Mouse (Mus musculus) embryonic facial prominence, embryonic 14.5 days (tissue): ENCODE data around the gene Mgat4c. TPM values are rescaled to one million over a fixed set of nuclear protein-coding genes. Genes with fewer than 3 reads are reported as not detected.

Experiments used
- ATAC-seq: fragments of 200-750 bp; cut with Nextera tagmentation; 2 replicates; pipeline ENCODE4 v1.8.0; 2017; ENCODE audit warnings: low read depth, moderate number of reproducible peaks, moderate TSS enrichment
- DNase-seq: peaks from one replicate; pipeline ENCODE4 v3.0.0-alpha.2; 2015; ENCODE audit warnings: low spot score
- H3K27ac ChIP-seq: fragments of 300-500 bp; sonication (generic); replicated peaks from 2 replicates; pipeline ENCODE4 v1.5.1; 2014; ENCODE audit warnings: low read depth, mild to moderate bottlenecking, low read length, moderate library complexity
- H3K27me3 ChIP-seq: fragments of 300-500 bp; sonication (generic); replicated peaks from 2 replicates; pipeline ENCODE4 v1.6.1; 2014; ENCODE audit warnings: low read length; ENCODE audit not compliant: control insufficient read depth, insufficient read depth
- H3K36me3 ChIP-seq: fragments of 300-500 bp; sonication (generic); 2 replicates; pipeline ENCODE4 v1.6.1; 2014; ENCODE audit warnings: low read length, mixed read lengths; ENCODE audit not compliant: control insufficient read depth, insufficient read depth
- H3K4me1 ChIP-seq: fragments of 300-500 bp; sonication (generic); 2 replicates; pipeline ENCODE4 v1.6.1; 2014; ENCODE audit warnings: antibody characterized with exemption, low read length; ENCODE audit not compliant: control insufficient read depth, insufficient read depth
- H3K4me2 ChIP-seq: fragments of 300-500 bp; sonication (generic); 2 replicates; pipeline ENCODE4 v1.6.1; 2014; ENCODE audit warnings: low read depth, mild to moderate bottlenecking, low read length, moderate library complexity, mixed read lengths
- H3K4me3 ChIP-seq: fragments of 300-500 bp; sonication (generic); 2 replicates; pipeline ENCODE4 v1.5.1; 2014; ENCODE audit warnings: low read depth, mild to moderate bottlenecking, low read length
- H3K9ac ChIP-seq: fragments of 300-500 bp; sonication (generic); 2 replicates; pipeline ENCODE4 v1.6.1; 2014; ENCODE audit warnings: low read depth, mild to moderate bottlenecking, low read length, moderate library complexity, mixed read lengths
- H3K9me3 ChIP-seq: fragments of 300-500 bp; sonication (generic); 2 replicates; pipeline ENCODE4 v1.6.1; 2016; ENCODE audit warnings: low read length; ENCODE audit not compliant: control insufficient read depth
- WGBS: fragments of 180-500 bp; shearing (Covaris S2); extraction: QIAGEN DNeasy Blood & Tissue Kit; methylation state at CpG from one replicate; pipeline ENCODE4 v1.1.7; 2014; 5-methylcytosine and 5-hydroxymethylcytosine counted together
- polyA plus RNA-seq: library from polyadenylated mRNA; unstranded; fragments of >200 nt; fragmentation: Nextera tagmentation; extraction: Ambion mirVana; gene quantifications from 2 replicates; pipeline ENCODE4 v1.2.1, GENCODE M21; 2014

The Mgat4c gene
- polyA plus RNA-seq, 1 experiment from 2014 or later, result 5.2 TPM

DNA sequence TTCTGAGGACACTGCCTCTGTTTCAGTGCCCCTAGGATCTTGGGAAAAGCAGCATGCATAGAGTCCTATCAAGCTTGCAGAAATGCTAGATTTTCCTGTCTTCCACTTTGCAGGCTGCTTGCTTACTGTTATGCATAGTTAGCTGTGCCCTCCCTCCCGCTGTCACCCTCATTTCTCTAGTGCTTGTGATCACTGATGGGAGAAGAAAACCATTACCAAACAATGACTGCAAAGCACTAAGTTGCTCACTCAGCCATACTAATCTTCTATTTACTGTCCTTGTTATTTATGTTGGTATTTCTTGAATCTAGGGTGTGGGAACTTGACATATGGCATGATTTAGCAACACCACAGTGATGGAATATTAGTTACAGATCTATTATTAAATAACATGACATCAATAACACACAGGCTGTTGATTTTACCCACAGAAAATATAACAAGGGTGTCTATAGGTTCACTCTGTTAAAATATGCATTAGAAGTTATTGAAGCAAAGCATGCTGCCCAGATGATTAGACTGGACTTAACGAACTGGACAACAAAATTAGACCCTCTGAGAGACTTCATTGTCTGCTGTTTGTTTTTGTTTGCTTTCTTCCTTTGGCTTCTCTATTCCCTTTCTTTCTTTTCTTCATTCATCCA lies 117.7 kb downstream of the Mgat4c start:
- no peak overlapping the region for H3K9ac ChIP-seq
- no peaks in the 10 kb centered on the region for H3K9me3 ChIP-seq
- 68% methylated on average over 2 of the region's 2 CpGs for WGBS

DNA sequence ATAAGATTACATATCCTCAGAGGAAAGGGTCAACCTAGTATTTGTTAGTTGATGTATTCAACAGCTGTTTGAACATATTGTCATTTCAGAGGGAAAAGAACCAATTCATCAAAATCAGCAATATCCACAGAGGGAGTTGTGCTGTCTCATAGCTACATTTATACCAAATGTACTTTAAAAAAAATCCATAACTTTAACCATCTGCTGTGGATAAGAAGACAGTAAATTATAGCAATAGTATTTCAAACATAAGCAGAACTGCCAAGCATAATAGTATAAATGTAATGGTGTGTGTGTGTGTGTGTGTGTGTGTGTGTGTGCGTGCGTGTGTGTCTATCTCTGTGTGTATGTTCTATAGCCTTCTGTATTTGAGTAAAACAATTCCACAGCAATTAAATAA lies 127.5 kb downstream of the Mgat4c start:
- Histone ChIP-seq H3K4me1 (no peaks in the 10 kb centered on the region), H3K36me3 (no peaks in the 10 kb centered on the region), H3K27me3 (no peaks in the 10 kb centered on the region), H3K4me3 (no peak overlapping the region), H3K9me3 (no peaks in the 10 kb centered on the region), H3K4me2 (no peak overlapping the region), H3K27ac (no peak overlapping the region), H3K9ac (no peak overlapping the region)
- 88% methylated on average over 2 of the region's 2 CpGs for WGBS
- DNase-seq (no peak), ATAC-seq (no peak)

More for the DNA sequence above, 117.7 kb downstream of the Mgat4c start:
- Histone ChIP-seq H3K4me3 (no peak overlapping the region), H3K4me1 (no peaks in the 10 kb centered on the region), H3K27me3 (no peaks in the 10 kb centered on the region), H3K27ac (no peak overlapping the region), H3K36me3 (no peaks in the 10 kb centered on the region), H3K4me2 (no peak overlapping the region)
- DNase-seq, result peak; percentile 45
- ATAC-seq, result no peak

DNA sequence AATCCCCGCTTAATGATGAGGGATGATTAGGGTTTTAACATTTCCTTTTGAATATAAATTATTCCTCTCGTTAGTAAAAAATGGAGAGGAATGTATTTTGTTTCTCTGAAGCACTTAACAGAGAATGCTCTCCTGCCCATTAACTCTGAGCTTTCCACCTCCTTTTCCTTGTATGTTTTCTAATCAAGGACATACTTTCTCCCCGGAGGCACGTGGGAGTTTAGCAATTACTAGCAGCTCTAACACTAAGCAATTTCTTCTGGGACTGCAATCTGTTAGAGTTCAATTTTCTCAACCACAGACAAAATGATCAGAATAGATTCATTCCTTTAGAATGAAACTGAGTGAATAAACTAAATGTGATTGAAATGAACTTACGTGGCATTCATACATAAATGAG lies 135.6 kb downstream of the Mgat4c start:
- DNase-seq, result peak; percentile 22
- H3K9me3 ChIP-seq, result no peaks in the 10 kb centered on the region
- H3K36me3 ChIP-seq, result no peaks in the 10 kb centered on the region
- ATAC-seq, result no peak
- no peak overlapping the region for H3K9ac ChIP-seq
- no peak overlapping the region for H3K27ac ChIP-seq
- no peaks in the 10 kb centered on the region for H3K27me3 ChIP-seq
- no peak overlapping the region for H3K4me2 ChIP-seq
- WGBS, result 49% methylated on average over 5 of the region's 5 CpGs
- H3K4me1 ChIP-seq, result no peaks in the 10 kb centered on the region
- no peak overlapping the region for H3K4me3 ChIP-seq

DNA sequence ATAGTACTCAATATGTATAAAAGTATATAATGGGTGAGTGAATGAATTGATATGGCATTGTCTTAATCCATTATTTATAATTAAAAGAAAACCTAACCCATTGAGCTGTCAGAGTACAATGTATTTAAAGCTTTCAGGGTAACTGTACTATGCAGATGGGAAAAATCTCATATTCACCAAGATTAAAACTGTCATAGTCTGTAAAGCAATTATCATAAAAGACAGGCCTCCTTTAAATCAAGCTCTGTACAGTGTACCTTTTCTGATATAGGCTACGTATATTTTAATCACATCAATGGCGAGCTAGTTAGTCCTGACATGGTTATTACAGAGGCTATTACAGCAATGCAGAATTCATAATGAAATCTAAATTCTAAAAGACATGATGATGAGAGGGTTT lies 146.7 kb downstream of the Mgat4c start:
- 83% methylated on average over 2 of the region's 2 CpGs for WGBS
- Histone ChIP-seq H3K27me3 (no peaks in the 10 kb centered on the region), H3K4me3 (no peak overlapping the region)

DNA sequence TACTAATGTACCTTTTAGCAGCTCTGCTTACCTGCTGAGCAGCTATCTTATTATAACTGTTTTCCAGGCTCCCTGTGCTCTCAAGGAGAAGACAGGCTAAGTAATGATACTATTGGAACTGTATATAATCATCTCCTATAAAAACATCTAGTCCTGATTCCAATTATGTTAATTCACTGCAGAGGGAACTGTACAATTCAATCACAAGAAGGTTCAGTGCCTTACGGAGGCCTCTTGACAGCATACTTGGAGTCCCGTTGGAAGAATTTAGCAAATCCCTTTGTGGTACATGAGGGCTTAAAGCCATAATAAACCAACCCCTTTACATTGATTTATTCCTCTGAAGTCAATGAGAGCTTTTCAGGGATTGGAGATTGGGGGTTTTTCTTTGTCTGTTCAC lies 174.8 kb downstream of the Mgat4c start:
- Histone ChIP-seq H3K4me1 (no peaks in the 10 kb centered on the region), H3K4me2 (no peak overlapping the region), H3K27ac (no peak overlapping the region), H3K9me3 (no peaks in the 10 kb centered on the region), H3K9ac (no peak overlapping the region), H3K27me3 (no peaks in the 10 kb centered on the region), H3K4me3 (no peak overlapping the region), H3K36me3 (no peaks in the 10 kb centered on the region)
- DNase-seq (peak; percentile 23), ATAC-seq (no peak)
- WGBS, result 27% methylated on average over 2 of the region's 2 CpGs

More for the DNA sequence above, 146.7 kb downstream of the Mgat4c start:
- H3K36me3 ChIP-seq, result no peaks in the 10 kb centered on the region
- no peaks in the 10 kb centered on the region for H3K4me1 ChIP-seq
- no peak for DNase-seq
- H3K9ac ChIP-seq, result no peak overlapping the region
- no peaks in the 10 kb centered on the region for H3K9me3 ChIP-seq
- H3K27ac ChIP-seq, result no peak overlapping the region
- H3K4me2 ChIP-seq, result no peak overlapping the region
- ATAC-seq, result no peak

DNA sequence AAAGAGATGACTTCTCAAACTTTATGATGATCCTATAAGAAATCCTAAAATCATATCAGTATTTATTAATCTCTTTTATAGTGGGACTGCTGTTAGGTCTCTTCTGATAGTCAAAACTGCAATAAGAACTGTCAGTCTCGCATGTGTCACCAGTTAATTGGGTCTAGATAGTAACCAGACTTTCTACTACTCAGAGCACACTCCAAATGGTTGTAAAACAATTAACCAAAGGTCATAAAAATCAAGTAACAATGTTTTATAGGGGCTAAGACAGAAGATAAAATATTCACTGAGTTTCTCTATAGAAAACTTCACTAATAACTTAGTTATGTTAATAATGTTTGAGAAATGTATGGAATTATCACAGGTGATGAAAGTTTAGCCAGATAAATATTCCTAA lies 208.6 kb downstream of the Mgat4c start:
- Histone ChIP-seq H3K27me3 (no peaks in the 10 kb centered on the region), H3K36me3 (no peaks in the 10 kb centered on the region), H3K4me1 (no peaks in the 10 kb centered on the region), H3K27ac (no peak overlapping the region), H3K4me2 (no peak overlapping the region), H3K9ac (no peak overlapping the region), H3K9me3 (no peaks in the 10 kb centered on the region), H3K4me3 (no peak overlapping the region)
- no peak for DNase-seq
- 81% methylated on average over 1 of the region's 1 CpGs for WGBS
- no peak for ATAC-seq

DNA sequence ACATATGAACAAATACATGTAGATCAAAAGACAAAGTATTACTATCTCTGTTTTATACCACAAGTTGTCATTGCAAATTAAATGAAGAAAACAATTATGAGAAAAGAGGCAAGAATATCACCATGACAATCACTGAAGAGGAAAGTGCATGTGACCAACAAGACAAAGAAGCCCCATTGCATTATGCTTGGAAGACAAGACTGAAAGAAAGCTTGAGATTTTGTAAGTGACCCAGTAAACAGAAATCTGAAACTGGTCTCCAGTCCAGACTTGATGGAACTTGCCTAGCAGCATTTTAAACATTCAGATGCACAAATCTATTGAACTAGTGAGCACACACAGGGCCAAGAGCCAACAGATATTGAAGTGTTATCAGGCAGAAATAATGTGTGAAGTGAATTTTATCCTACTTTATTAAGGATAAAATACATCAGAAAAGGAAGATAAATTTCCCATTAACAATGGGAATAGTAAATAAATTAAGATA lies 236.1 kb downstream of the Mgat4c start:
- Histone ChIP-seq H3K4me2 (no peak overlapping the region), H3K9ac (no peak overlapping the region), H3K27me3 (no peaks in the 10 kb centered on the region), H3K4me3 (no peak overlapping the region), H3K27ac (no peak overlapping the region), H3K4me1 (no peaks in the 10 kb centered on the region), H3K36me3 (no peaks in the 10 kb centered on the region), H3K9me3 (no peaks in the 10 kb centered on the region)
- DNase-seq, result peak; percentile 30
- no peak; the same call in 1 of the 2 replicates for ATAC-seq

DNA sequence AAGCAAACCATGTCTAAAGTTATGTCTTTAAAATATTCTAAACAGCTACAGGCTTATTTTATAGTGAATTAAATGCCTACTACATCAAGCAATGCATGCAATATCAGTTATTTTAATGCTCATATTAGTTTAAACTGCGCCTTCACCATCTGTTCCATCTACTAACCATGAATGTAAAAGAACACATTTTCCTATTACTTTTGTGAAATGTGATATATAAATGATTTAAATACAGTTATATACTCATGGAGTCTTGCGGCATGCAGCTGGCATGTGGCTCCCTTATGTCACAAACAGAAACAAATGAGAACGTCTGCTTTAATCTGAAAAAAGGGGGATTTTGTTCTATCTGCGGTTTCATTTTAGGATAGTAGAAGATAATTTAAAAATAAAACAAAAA lies 316.3 kb downstream of the Mgat4c start:
- Histone ChIP-seq H3K9ac (no peak overlapping the region), H3K4me2 (no peak overlapping the region), H3K36me3 (no peaks in the 10 kb centered on the region), H3K27me3 (no peaks in the 10 kb centered on the region), H3K27ac (no peak overlapping the region), H3K4me3 (no peak overlapping the region), H3K9me3 (no peaks in the 10 kb centered on the region), H3K4me1 (no peaks in the 10 kb centered on the region)
- 63% methylated on average over 4 of the region's 4 CpGs for WGBS
- ATAC-seq, result no peak
- peak; percentile 4 for DNase-seq

DNA sequence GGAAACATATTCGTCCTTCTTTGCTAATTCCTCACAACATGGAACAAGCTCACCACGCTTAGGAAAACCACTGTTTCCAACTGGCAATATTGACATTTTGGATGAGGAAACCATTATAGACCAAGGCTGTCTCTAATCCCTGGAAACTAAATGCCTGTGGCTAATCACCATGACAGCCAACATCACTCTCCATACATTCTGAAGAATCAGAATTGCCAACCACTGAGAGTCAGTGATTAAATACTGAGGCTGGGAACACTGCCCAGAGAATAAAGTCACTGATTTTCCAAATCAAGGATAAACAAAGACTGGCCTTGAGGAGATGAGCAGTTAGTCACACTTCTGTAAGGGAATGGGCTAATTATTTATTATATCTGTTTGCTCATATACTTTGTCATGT lies 361.2 kb downstream of the Mgat4c start:
- H3K27me3 ChIP-seq, result no peaks in the 10 kb centered on the region
- H3K4me1 ChIP-seq, result no peaks in the 10 kb centered on the region
- H3K9ac ChIP-seq, result no peak overlapping the region
- no peak overlapping the region for H3K4me2 ChIP-seq
- no peak overlapping the region for H3K27ac ChIP-seq
- 66% methylated on average over 2 of the region's 2 CpGs for WGBS
- H3K4me3 ChIP-seq, result no peak overlapping the region
- no peak for ATAC-seq
- H3K36me3 ChIP-seq, result no peaks in the 10 kb centered on the region
- DNase-seq, result peak; percentile 45
- H3K9me3 ChIP-seq, result no peaks in the 10 kb centered on the region
